Mouse (Mus musculus) erythroid progenitor cell, adult 5-6 weeks (primary cell): ENCODE data around the gene Wee1. TPM values are rescaled to one million over a fixed set of nuclear protein-coding genes. Genes with fewer than 3 reads are reported as not detected.
"Not testable (repeated sequence)": the region's sequence is repeated elsewhere in the genome, so short reads cannot be mapped to it uniquely, and the experiment has no call there.

Source experiments
- ATAC-seq: replicated peaks from 2 replicates; pipeline ENCODE4 v1.8.0; 2016; ENCODE audit warnings: moderate number of reproducible peaks, mild to moderate bottlenecking, moderate TSS enrichment, inconsistent platforms; ENCODE audit not compliant: poor library complexity, low FRiP score, severe bottlenecking
- total RNA-seq, 2 experiments: library from RNA; stranded (forward) in 1 of 2; stranded (reverse) in 1 of 2; fragments of 150-400 nt in 1 of 2; fragments of 186-747, 209-891 nt in 1 of 2; gene quantifications; 2 replicates each; pipeline versions ENCODE4 v1.2.3 to v1.2.4; 2015 to 2017; ENCODE audit warnings: low replicate concordance in 2 of 2

Gene Wee1
- 34.6 and 54.9 TPM in 2 replicates for total RNA-seq (2015; ENCODE audit: low replicate concordance)
- 22.3 and 28.8 TPM in 2 replicates for total RNA-seq (2017; ENCODE audit: low replicate concordance)

GRCm38 (mm10) chr7:110121516-110122288, at the start of gene Wee1:
Gene Wee1 (plus strand): TSS chr7:110122046.
- peak; percentile 88 for ATAC-seq

- no peak for ATAC-seq
Observed at GRCm38 (mm10) chr7:110078168-110078567, 43.7 kb upstream of the Wee1 start.

- peak; percentile 69 for ATAC-seq
Observed at GRCm38 (mm10) chr7:110083386-110084165, 38.3 kb upstream of the Wee1 start.

GRCm38 (mm10) chr7:110085217-110085616, 36.6 kb upstream of the Wee1 start:
- ATAC-seq, result no peak

GRCm38 (mm10) chr7:110087914-110088313, 33.9 kb upstream of the Wee1 start:
- no peak for ATAC-seq

- no peak for ATAC-seq
Observed at GRCm38 (mm10) chr7:110091670-110092069, 30.2 kb upstream of the Wee1 start.

- no peak for ATAC-seq
Observed at GRCm38 (mm10) chr7:110096332-110096731, 25.5 kb upstream of the Wee1 start.

- ATAC-seq, result no peak
Observed at GRCm38 (mm10) chr7:110097106-110097793, 24.6 kb upstream of the Wee1 start.

- no peak for ATAC-seq
Observed at GRCm38 (mm10) chr7:110100854-110101253, 21.0 kb upstream of the Wee1 start.

- no peak for ATAC-seq
Observed at GRCm38 (mm10) chr7:110101266-110101665, 20.6 kb upstream of the Wee1 start.

- no peak for ATAC-seq
Observed at GRCm38 (mm10) chr7:110105041-110105440, 16.8 kb upstream of the Wee1 start.

GRCm38 (mm10) chr7:110106633-110107032, 15.2 kb upstream of the Wee1 start:
- no peak for ATAC-seq

GRCm38 (mm10) chr7:110108524-110108923, 13.3 kb upstream of the Wee1 start:
- not testable (repeated sequence) for ATAC-seq

- ATAC-seq, result peak; percentile 44; the same call in 1 of the 2 replicates
Observed at GRCm38 (mm10) chr7:110108967-110109610, 12.8 kb upstream of the Wee1 start.

GRCm38 (mm10) chr7:110110061-110110656, 11.7 kb upstream of the Wee1 start:
- ATAC-seq, result no peak

GRCm38 (mm10) chr7:110114699-110115098, 7.1 kb upstream of the Wee1 start:
- ATAC-seq, result no peak

- ATAC-seq, result no peak
Observed at GRCm38 (mm10) chr7:110116731-110117291, 5.0 kb upstream of the Wee1 start.

- ATAC-seq, result no peak
Observed at GRCm38 (mm10) chr7:110118448-110118847, 3.4 kb upstream of the Wee1 start.

GRCm38 (mm10) chr7:110120157-110120784, 1.6 kb upstream of the Wee1 start:
- ATAC-seq, result no peak
